Comparison of ENCODE assay signal across 12 mouse cellular contexts in the genomic region with DNA sequence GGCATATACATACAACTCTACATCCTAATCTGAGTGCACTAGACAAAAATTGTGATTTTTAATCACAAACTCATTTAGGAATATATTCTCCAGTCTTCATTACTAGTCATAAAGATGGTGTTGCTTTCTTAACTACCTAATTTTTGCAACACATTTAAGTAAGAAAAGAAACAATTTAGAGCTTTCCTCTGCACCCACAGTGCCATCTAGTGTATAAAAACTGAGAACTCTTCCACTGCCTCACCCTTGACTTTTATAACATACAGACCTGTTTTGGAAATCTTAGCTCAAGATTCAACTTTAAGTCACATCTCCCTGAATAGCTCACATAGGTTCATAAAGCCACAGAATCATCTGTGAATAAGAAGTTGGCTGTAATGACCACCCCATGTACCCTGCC.
DNase-seq lines count a peak whose midpoint lies in the region; ATAC-seq and TF ChIP-seq lines count a peak whose summit lies in the region.
"Had no signal": no experiment of that assay in that cellular context is flagged by ENCODE, and none has a peak within 500 bp of the region (broad histone marks: within the 10 kb centered on the region; RNA-seq: fewer than 3 reads in every experiment).

No protein-coding gene starts in this region.

- no peaks in the 10 kb centered on the region for H3K36me3 ChIP-seq in CH12.LX (replicated peaks in 1 of 2; ENCODE audit: control insufficient read depth in 1 of 2, insufficient read depth in 1 of 2, low read length in 1 of 2)
- H3K36me3 ChIP-seq: embryonic facial prominence, embryonic 13.5 days; heart, embryonic 10.5 days; hindbrain, embryonic 15.5 days had no signal

- in situ Hi-C loops in CH12.LX (cut with MboI; ENCODE audit: low pct_ligation_motif_present, low pct_unique_long_range_greater_than_20kb, low sequenced_read_pairs): no loop called here

- H3K4me3 ChIP-seq in CH12.LX (replicated peaks in 1 of 3; ENCODE audit: low read depth in 2 of 3, low read length in 2 of 3, poor library complexity in 1 of 3): no peak overlapping the region
- H3K4me3 ChIP-seq: embryonic facial prominence, embryonic 13.5 days; heart, embryonic 10.5 days; hindbrain, embryonic 15.5 days had no signal

- no peak overlapping the region for H3K9ac ChIP-seq in CH12.LX (ENCODE audit: insufficient read depth, low read depth)
- H3K9ac ChIP-seq: embryonic facial prominence, embryonic 13.5 days; hindbrain, embryonic 15.5 days had no signal

- no peak overlapping the region for H3K4me2 ChIP-seq in CH12.LX (ENCODE audit: insufficient read depth, low read depth, poor library complexity, severe bottlenecking)
- H3K4me2 ChIP-seq: embryonic facial prominence, embryonic 13.5 days; hindbrain, embryonic 15.5 days had no signal

- H3K27me3 ChIP-seq in CH12.LX (replicated peaks): no peaks in the 10 kb centered on the region
- H3K27me3 ChIP-seq: embryonic facial prominence, embryonic 13.5 days; hindbrain, embryonic 15.5 days had no signal

- no peak for TF ChIP-seq EP300 in CH12.LX (IDR thresholded peaks at IDR 0.05; ENCODE audit: low read length)

- TF ChIP-seq RAD21 in CH12.LX (IDR thresholded peaks at IDR 0.05; ENCODE audit: low read depth, low read length): peak; percentile 16

- dilution Hi-C loops in CH12.LX (cut with MboI; ENCODE audit: extremely low pct_ligation_motif_present, extremely low pct_unique_long_range_greater_than_20kb, low sequenced_read_pairs): no loop called here

- no peak for DNase-seq in frontal cortex, postnatal 25 days (ENCODE audit: low spot score in 2 of 2)
- DNase-seq in left cerebral cortex, adult 11 months (ENCODE audit: low spot score): peak; percentile 11
- no peak for DNase-seq in left cerebral cortex, adult 8-10 months (ENCODE audit: low spot score in 2 of 2)
- DNase-seq in CH12.LX (ENCODE audit: extremely low read depth): no peak
- DNase-seq in embryo, embryonic 9.5 days (ENCODE audit: extremely low spot score): peak; percentile 2
- no peak for DNase-seq in urinary bladder, postnatal 14 days (ENCODE audit: low spot score)
- DNase-seq: lung, postnatal 4 days; thymus, adult 2 months had no signal

- no peaks in the 10 kb centered on the region for H3K4me1 ChIP-seq in CH12.LX (ENCODE audit: control insufficient read depth in 1 of 2, insufficient read depth in 2 of 2)
- H3K4me1 ChIP-seq: embryonic facial prominence, embryonic 13.5 days; heart, embryonic 10.5 days; hindbrain, embryonic 15.5 days had no signal

- H3K27ac ChIP-seq in CH12.LX (ENCODE audit: insufficient read depth, low read depth): no peak overlapping the region
- H3K27ac ChIP-seq: embryonic facial prominence, embryonic 13.5 days; heart, embryonic 10.5 days; hindbrain, embryonic 15.5 days had no signal

- H3K9me3 ChIP-seq in CH12.LX (replicated peaks; ENCODE audit: low read length): no peaks in the 10 kb centered on the region
- H3K9me3 ChIP-seq: embryonic facial prominence, embryonic 13.5 days; heart, embryonic 10.5 days; hindbrain, embryonic 15.5 days had no signal

- peak in 1 of 2 experiments; percentile 41; a peak in 2 of 4 replicates for TF ChIP-seq CTCF in CH12.LX (conservative IDR thresholded peaks at IDR 0.05 in 1 of 2, IDR thresholded peaks at IDR 0.05 in 1 of 2; ENCODE audit: low read depth in 2 of 2, low read length in 2 of 2)

- TF ChIP-seq POLR2A in CH12.LX (IDR thresholded peaks at IDR 0.05; ENCODE audit: low read depth, low read length): no peak

- ATAC-seq in frontal cortex, adult (ENCODE audit: low TSS enrichment): 0 out of 2 replicates have a peak, but pooled peaks have one; percentile 38

- no peaks in the 10 kb centered on the region for H3K79me2 ChIP-seq in CH12.LX (replicated peaks; ENCODE audit: control insufficient read depth, extremely low read depth, insufficient read depth, poor library complexity, severe bottlenecking)

TF ChIP-seq in CH12.LX, 34 proteins besides CTCF, POLR2A, EP300 and RAD21:
- TF ChIP-seq GABPA (IDR thresholded peaks at IDR 0.05; ENCODE audit: insufficient replicate concordance, low read depth, low read length) (no peak), JUND (conservative IDR thresholded peaks at IDR 0.05; ENCODE audit: low read depth, low read length) (no peak), ZMIZ1 (IDR thresholded peaks at IDR 0.05; ENCODE audit: low read depth, low read length) (no peak), UBTF (IDR thresholded peaks at IDR 0.05; ENCODE audit: low read depth, low read length) (no peak), ZKSCAN1 (IDR thresholded peaks at IDR 0.05; ENCODE audit: borderline replicate concordance, low read depth, low read length) (no peak), MYC (IDR thresholded peaks at IDR 0.05; ENCODE audit: low read depth, low read length) (no peak), ETS1 (conservative IDR thresholded peaks at IDR 0.05; ENCODE audit: low read depth, low read length) (no peak), CHD2 (IDR thresholded peaks at IDR 0.05; ENCODE audit: low read length) (no peak), NRF1 (IDR thresholded peaks at IDR 0.05; ENCODE audit: low read depth, low read length) (no peak), ZNF384 (IDR thresholded peaks at IDR 0.05; ENCODE audit: low read depth, low read length) (no peak), MAFK (IDR thresholded peaks at IDR 0.05; ENCODE audit: insufficient replicate concordance, low read length) (no peak), MAX (IDR thresholded peaks at IDR 0.05; ENCODE audit: low read length) (no peak), SIN3A (IDR thresholded peaks at IDR 0.05; ENCODE audit: low read length) (no peak), IRF4 (IDR thresholded peaks at IDR 0.05; ENCODE audit: low read depth, low read length) (no peak)

Comparison
In these comparisons a context has a peak if more than half of its experiments do, and no peak if none do; other contexts are left out.
1. DNase-seq: peak in left cerebral cortex, adult 11 months (single experiment) and embryo, embryonic 9.5 days (single experiment); none in frontal cortex, postnatal 25 days (0 of 2), left cerebral cortex, adult 8-10 months (0 of 2), CH12.LX (single experiment) and urinary bladder, postnatal 14 days (single experiment).